Mouse (Mus musculus) monocyte, adult 59 days (primary cell): Measurements from ENCODE around the gene Gm8332. TPM values are rescaled to one million over a fixed set of nuclear protein-coding genes. Genes with fewer than 3 reads are reported as not detected.

Experiments
- total RNA-seq, 2 experiments: library from RNA; stranded (reverse); gene quantifications; one replicate each; pipeline ENCODE4 v1.2.4; 2023

Gene Gm8332
- total RNA-seq = not detected

DNA sequence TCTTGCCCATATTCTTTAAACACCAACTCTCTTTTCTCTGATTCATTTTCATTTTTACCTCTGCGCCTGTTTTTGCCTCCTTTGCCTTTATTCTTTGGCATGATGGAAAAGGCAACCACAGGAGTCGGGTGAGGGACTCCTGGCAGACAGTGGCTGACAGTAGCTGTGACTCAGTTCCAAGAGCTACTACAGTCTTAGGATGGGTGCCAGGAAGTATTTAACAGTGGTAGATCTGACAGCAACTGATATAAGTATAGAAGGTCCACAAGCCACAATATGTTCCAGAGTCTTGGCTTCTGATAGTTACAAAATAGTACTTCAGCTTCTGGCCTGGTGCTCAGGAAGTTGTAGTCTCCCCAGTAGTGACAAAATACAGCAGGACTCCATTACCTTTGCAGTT is at the start of gene Gm8332:
Gene Gm8332, minus strand, starts transcription at position 101 of the 400 bp plus-strand sequence.

DNA sequence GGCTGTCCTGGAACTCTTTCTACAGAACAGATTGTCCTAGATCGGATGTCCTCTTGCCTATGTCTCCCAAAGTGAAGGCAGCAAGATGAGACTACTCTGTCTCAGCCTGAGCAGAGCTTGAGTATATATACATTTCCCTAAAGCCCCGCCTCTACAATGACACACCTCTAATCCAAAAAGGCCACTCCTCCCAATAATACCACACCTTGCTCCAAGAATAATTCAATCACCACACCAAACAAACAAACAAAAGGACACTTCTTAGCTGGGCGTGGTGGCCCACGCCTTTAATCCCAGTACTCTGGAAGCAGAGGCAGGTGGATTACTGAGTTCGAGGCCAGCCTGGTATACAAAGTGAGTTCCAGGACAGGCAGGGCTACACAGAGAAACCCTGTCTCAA is 24.5 kb upstream of the Gm8332 start, which contains the start of gene Gm5662:
Gene Gm5662, minus strand, starts transcription at position 101 of the 400 bp plus-strand sequence.

Other genes starting within 250 kb of the Gm8332 start
- gene Gm2075, start 238.3 kb downstream of the Gm8332 start, total RNA-seq = not detected
- gene Gm6803, start 231.3 kb downstream of the Gm8332 start, total RNA-seq = not detected
- not detected for gene Gm2056, start 223.1 kb downstream of the Gm8332 start, total RNA-seq
- not detected for gene Gm16368, start 166.4 kb downstream of the Gm8332 start, total RNA-seq
- not detected for gene Gm10436, start 68.0 kb downstream of the Gm8332 start, total RNA-seq
- not detected for gene Gm5662, start 24.4 kb upstream of the Gm8332 start, total RNA-seq
- not detected for gene Gm5039, start 73.9 kb upstream of the Gm8332 start, total RNA-seq
- 10 to 100 TPM; 13.4 to 14.5 TPM for gene Adck1, start 110.5 kb upstream of the Gm8332 start, total RNA-seq